Mouse (Mus musculus) heart, embryonic 16.5 days (tissue): ENCODE results near the gene Atp6v1g1. TPM values are rescaled to one million over a fixed set of nuclear protein-coding genes. Genes with fewer than 3 reads are reported as not detected.

Experiments used
- ATAC-seq: fragments of 200-750 bp; cut with Nextera tagmentation; replicated peaks from 2 replicates; pipeline ENCODE4 v1.8.0; 2017; ENCODE audit warnings: moderate number of reproducible peaks; ENCODE audit not compliant: insufficient read depth, low FRiP score; ENCODE audit errors: extremely low read depth
- H3K27ac ChIP-seq: fragments of 300-500 bp; sonication (generic); 2 replicates; pipeline ENCODE4 v1.5.1; 2014; ENCODE audit warnings: mild to moderate bottlenecking, low read length, control low read depth, moderate library complexity
- H3K27me3 ChIP-seq: fragments of 300-500 bp; sonication (generic); 2 replicates; pipeline ENCODE4 v1.6.1; 2014; ENCODE audit warnings: low read length, mixed read lengths; ENCODE audit not compliant: control insufficient read depth, insufficient read depth
- H3K36me3 ChIP-seq: fragments of 300-500 bp; sonication (generic); 2 replicates; pipeline ENCODE4 v1.6.1; 2014; ENCODE audit not compliant: control insufficient read depth, insufficient read depth
- H3K4me1 ChIP-seq: fragments of 300-500 bp; sonication (generic); 2 replicates; pipeline ENCODE4 v1.6.1; 2014; ENCODE audit warnings: low read length, mixed read lengths; ENCODE audit not compliant: control insufficient read depth, insufficient read depth
- H3K4me2 ChIP-seq: fragments of 300-500 bp; sonication (generic); 2 replicates; pipeline ENCODE4 v1.6.1; 2014; ENCODE audit warnings: low read depth, mild to moderate bottlenecking, control low read depth, low read length
- H3K4me3 ChIP-seq: fragments of 300-500 bp; sonication (generic); 2 replicates; pipeline ENCODE4 v1.5.1; 2014; ENCODE audit warnings: mild to moderate bottlenecking, control low read depth, low read length
- H3K9ac ChIP-seq: fragments of 300-500 bp; sonication (generic); 2 replicates; pipeline ENCODE4 v1.6.1; 2014; ENCODE audit warnings: low read length, control low read depth
- H3K9me3 ChIP-seq: fragments of 300-500 bp; sonication (generic); replicated peaks from 2 replicates; pipeline ENCODE4 v1.6.1; 2016; ENCODE audit warnings: low read length; ENCODE audit not compliant: control insufficient read depth
- WGBS: fragments of 180-500 bp; shearing (Covaris S2); extraction: QIAGEN DNeasy Blood & Tissue Kit; methylation state at CpG from one replicate; pipeline ENCODE4 v1.1.7; 2014; 5-methylcytosine and 5-hydroxymethylcytosine counted together
- polyA plus RNA-seq: library from polyadenylated mRNA; unstranded; fragments of >200 nt; fragmentation: Nextera tagmentation; extraction: Ambion mirVana; gene quantifications from 2 replicates; pipeline ENCODE4 v1.2.1, GENCODE M21; 2015

Gene Atp6v1g1
- polyA plus RNA-seq, 1 experiment from 2014 or later = 238 TPM

- H3K4me2 ChIP-seq = no peak overlapping the region
- H3K36me3 ChIP-seq = no peaks in the 10 kb centered on the region
- ATAC-seq = no peak
- WGBS = 14% methylated on average over 4 of the region's 4 CpGs
- no peaks in the 10 kb centered on the region for H3K4me1 ChIP-seq
- H3K27me3 ChIP-seq = no peaks in the 10 kb centered on the region
- H3K9me3 ChIP-seq = no peaks in the 10 kb centered on the region
- H3K4me3 ChIP-seq = no peak overlapping the region
- no peak overlapping the region for H3K9ac ChIP-seq
- no peak overlapping the region for H3K27ac ChIP-seq
Observed at GRCm38 (mm10) chr4:63508232-63508631, 36.3 kb upstream of the Atp6v1g1 start.

GRCm38 (mm10) chr4:63512921-63513320 lies 31.7 kb upstream of the Atp6v1g1 start:
- H3K4me3 ChIP-seq = no peak overlapping the region
- peaks cover 2% of the 10 kb centered on the region for H3K27me3 ChIP-seq
- no peak overlapping the region for H3K4me2 ChIP-seq
- no peaks in the 10 kb centered on the region for H3K9me3 ChIP-seq
- ATAC-seq = no peak
- H3K27ac ChIP-seq = no peak overlapping the region
- WGBS = 73% methylated on average over 2 of the region's 2 CpGs
- H3K9ac ChIP-seq = no peak overlapping the region
- 0 out of 2 replicates have a peak, but pooled peaks cover 2% of the 10 kb centered on the region for H3K4me1 ChIP-seq
- H3K36me3 ChIP-seq = no peaks in the 10 kb centered on the region

GRCm38 (mm10) chr4:63514454-63514984 lies 30.1 kb upstream of the Atp6v1g1 start:
- Histone ChIP-seq H3K9ac (no peak overlapping the region), H3K27ac (no peak overlapping the region), H3K27me3 (peaks cover 2% of the 10 kb centered on the region), H3K9me3 (no peaks in the 10 kb centered on the region), H3K4me2 (no peak overlapping the region), H3K4me1 (0 out of 2 replicates have a peak, but pooled peaks cover 2% of the 10 kb centered on the region), H3K4me3 (no peak overlapping the region), H3K36me3 (no peaks in the 10 kb centered on the region)
- WGBS = 61% methylated on average over 4 of the region's 4 CpGs
- no peak for ATAC-seq

- H3K36me3 ChIP-seq = no peaks in the 10 kb centered on the region
- no peak overlapping the region for H3K4me3 ChIP-seq
- peaks cover 2% of the 10 kb centered on the region for H3K27me3 ChIP-seq
- no peaks in the 10 kb centered on the region for H3K9me3 ChIP-seq
- 0 out of 2 replicates have a peak, but pooled peaks cover 2% of the 10 kb centered on the region for H3K4me1 ChIP-seq
- no peak overlapping the region for H3K27ac ChIP-seq
- H3K4me2 ChIP-seq = no peak overlapping the region
- WGBS = 72% methylated on average over 5 of the region's 5 CpGs
- ATAC-seq = no peak
- no peak overlapping the region for H3K9ac ChIP-seq
Observed at GRCm38 (mm10) chr4:63515021-63515420, 29.6 kb upstream of the Atp6v1g1 start.

GRCm38 (mm10) chr4:63521813-63522419 lies 22.7 kb upstream of the Atp6v1g1 start:
- H3K36me3 ChIP-seq = no peaks in the 10 kb centered on the region
- H3K9me3 ChIP-seq = no peaks in the 10 kb centered on the region
- no peaks in the 10 kb centered on the region for H3K27me3 ChIP-seq
- no peaks in the 10 kb centered on the region for H3K4me1 ChIP-seq
- H3K9ac ChIP-seq = no peak overlapping the region
- no peak overlapping the region for H3K27ac ChIP-seq
- no peak for ATAC-seq
- no peak overlapping the region for H3K4me2 ChIP-seq
- no peak overlapping the region for H3K4me3 ChIP-seq
- WGBS = 76% methylated on average over 2 of the region's 2 CpGs

- H3K27ac ChIP-seq = no peak overlapping the region
Observed at GRCm38 (mm10) chr4:63525514-63525913, 19.1 kb upstream of the Atp6v1g1 start.

GRCm38 (mm10) chr4:63528946-63529345 lies 15.6 kb upstream of the Atp6v1g1 start:
- Histone ChIP-seq H3K9me3 (no peaks in the 10 kb centered on the region), H3K36me3 (no peaks in the 10 kb centered on the region), H3K9ac (no peak overlapping the region), H3K27ac (no peak overlapping the region), H3K4me1 (peaks cover 5% of the 10 kb centered on the region; the same call in 1 of the 2 replicates), H3K4me2 (no peak overlapping the region), H3K27me3 (no peaks in the 10 kb centered on the region), H3K4me3 (no peak overlapping the region)
- ATAC-seq = no peak
- 57% methylated on average over 6 of the region's 6 CpGs for WGBS

More at GRCm38 (mm10) chr4:63525514-63525913, 19.1 kb upstream of the Atp6v1g1 start:
- Histone ChIP-seq H3K27me3 (no peaks in the 10 kb centered on the region), H3K4me1 (peaks cover 5% of the 10 kb centered on the region; the same call in 1 of the 2 replicates), H3K4me2 (no peak overlapping the region), H3K9me3 (no peaks in the 10 kb centered on the region), H3K36me3 (no peaks in the 10 kb centered on the region), H3K9ac (no peak overlapping the region), H3K4me3 (no peak overlapping the region)
- ATAC-seq = no peak
- 78% methylated on average over 8 of the region's 8 CpGs for WGBS

- Histone ChIP-seq H3K27ac (no peak overlapping the region), H3K9ac (no peak overlapping the region), H3K9me3 (no peaks in the 10 kb centered on the region), H3K36me3 (no peaks in the 10 kb centered on the region), H3K27me3 (no peaks in the 10 kb centered on the region), H3K4me3 (no peak overlapping the region), H3K4me2 (no peak overlapping the region), H3K4me1 (peaks cover 5% of the 10 kb centered on the region; the same call in 1 of the 2 replicates)
- 72% methylated on average over 7 of the region's 7 CpGs for WGBS
- ATAC-seq = no peak
Observed at GRCm38 (mm10) chr4:63530409-63530808, 14.2 kb upstream of the Atp6v1g1 start.

GRCm38 (mm10) chr4:63537602-63538001 lies 7.0 kb upstream of the Atp6v1g1 start:
- 76% methylated on average over 4 of the region's 4 CpGs for WGBS
- no peak overlapping the region for H3K4me3 ChIP-seq

More at GRCm38 (mm10) chr4:63537602-63538001, 7.0 kb upstream of the Atp6v1g1 start:
- Histone ChIP-seq H3K4me1 (peaks cover 5% of the 10 kb centered on the region), H3K27me3 (no peaks in the 10 kb centered on the region), H3K27ac (no peak overlapping the region), H3K4me2 (no peak overlapping the region), H3K36me3 (no peaks in the 10 kb centered on the region), H3K9me3 (no peaks in the 10 kb centered on the region), H3K9ac (no peak overlapping the region)
- no peak for ATAC-seq
